Mouse (Mus musculus): ENCODE measurements around the gene Serpinb9d.
"Not testable (repeated sequence)": the region's sequence is repeated elsewhere in the genome, so short reads cannot be mapped to it uniquely, and the experiment has no call there.

The Serpinb9d gene

GRCm38 (mm10) chr13:33192659-33193058 lies at the start of gene Serpinb9d:
Serpinb9d (plus strand) TSS chr13:33192959.
- no peak for DNase-seq (ENCODE audit: low read depth, low spot score)

- no peak for DNase-seq (ENCODE audit: low read depth, low spot score)
Observed at GRCm38 (mm10) chr13:33159642-33160041, 33.1 kb upstream of the Serpinb9d start, which contains the start of gene Serpinb9c. Serpinb9c (minus strand) TSS chr13:33159742.

GRCm38 (mm10) chr13:33190486-33190885 lies 2.3 kb upstream of the Serpinb9d start:
- DNase-seq (ENCODE audit: low read depth, low spot score) = not testable (repeated sequence)

- DNase-seq (ENCODE audit: low read depth, low spot score) = no peak
Observed at GRCm38 (mm10) chr13:33199740-33200139, 7.0 kb downstream of the Serpinb9d start.

DNA sequence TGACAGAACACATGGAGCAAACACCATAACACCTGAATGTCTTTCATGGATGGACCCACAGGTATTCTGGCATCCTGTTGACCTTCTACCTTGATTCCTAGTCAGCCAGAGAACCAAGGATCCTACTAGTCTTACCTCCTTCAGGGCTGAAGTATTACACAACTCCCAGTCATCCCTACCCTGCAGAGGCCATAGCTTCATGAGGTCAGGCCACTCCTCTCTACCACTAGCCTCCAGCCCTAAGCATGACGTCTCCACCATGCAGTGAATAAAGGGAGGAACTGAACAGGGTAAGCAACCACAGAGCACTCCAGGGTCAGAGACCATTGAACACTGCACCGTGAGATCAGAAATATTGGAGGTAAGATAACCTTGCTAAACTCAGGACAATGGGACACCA lies 56.6 kb downstream of the Serpinb9d start, which contains the start of gene Serpinb9e:
Gene Serpinb9e, plus strand, starts transcription at position 301 of the 400 bp plus-strand sequence.
- DNase-seq (ENCODE audit: low read depth, low spot score) = not testable (repeated sequence)

Data from brain, adult 2 months (tissue).